Mouse (Mus musculus) left cerebral cortex, postnatal 36 days (tissue): ENCODE measurements at regions not wholly inside any gene's neighbourhood (a gene's known extent, or its start where the extent isn't known, plus 50 kb on each side); places are given as distances from the start of the nearest gene placed in this dataset.

Experiments
- DNase-seq, 2 experiments: peaks; one replicate each; pipeline ENCODE4 v3.0.0; 2021 to 2022; ENCODE audit warnings: low spot score in 2 of 2, mixed read lengths in 1 of 2
- intact Hi-C: fragments of 180-260 bp; cut with DNase I; formaldehyde crosslinking; loops from one replicate; pipeline ENCODE4 v1.15.1; 2025

- DNase-seq = no peak
- intact Hi-C loops = no loop called here
Measured at GRCm38 (mm10) chr2:56460625-56461590, 662.9 kb downstream of the Nr4a2 start.

GRCm38 (mm10) chr2:56459430-56459829 lies 664.4 kb downstream of the Nr4a2 start:
- intact Hi-C loops = no loop called here
- DNase-seq = no peak

- DNase-seq = no peak
- intact Hi-C loops = no loop called here
Measured at GRCm38 (mm10) chr2:56457594-56457993, 666.2 kb downstream of the Nr4a2 start.

GRCm38 (mm10) chr2:56455856-56456395 lies 667.9 kb downstream of the Nr4a2 start:
- DNase-seq = no peak
- intact Hi-C loops = no loop called here

GRCm38 (mm10) chr2:56454611-56455066 lies 669.2 kb downstream of the Nr4a2 start:
- DNase-seq = peak; percentile 4 to 10
- intact Hi-C loops = no loop called here

- no peak for DNase-seq
- intact Hi-C loops = no loop called here
Measured at GRCm38 (mm10) chr2:56440916-56441315, 682.9 kb downstream of the Nr4a2 start.
